Mouse (Mus musculus): ENCODE measurements around the gene Tmem147. TPM values are rescaled to one million over a fixed set of nuclear protein-coding genes. Genes with fewer than 3 reads are reported as not detected.

Gene Tmem147
- polyA plus RNA-seq (2014; fragmentation: Nextera tagmentation; extraction: Ambion mirVana): 168 and 181 TPM in 2 replicates

DNA sequence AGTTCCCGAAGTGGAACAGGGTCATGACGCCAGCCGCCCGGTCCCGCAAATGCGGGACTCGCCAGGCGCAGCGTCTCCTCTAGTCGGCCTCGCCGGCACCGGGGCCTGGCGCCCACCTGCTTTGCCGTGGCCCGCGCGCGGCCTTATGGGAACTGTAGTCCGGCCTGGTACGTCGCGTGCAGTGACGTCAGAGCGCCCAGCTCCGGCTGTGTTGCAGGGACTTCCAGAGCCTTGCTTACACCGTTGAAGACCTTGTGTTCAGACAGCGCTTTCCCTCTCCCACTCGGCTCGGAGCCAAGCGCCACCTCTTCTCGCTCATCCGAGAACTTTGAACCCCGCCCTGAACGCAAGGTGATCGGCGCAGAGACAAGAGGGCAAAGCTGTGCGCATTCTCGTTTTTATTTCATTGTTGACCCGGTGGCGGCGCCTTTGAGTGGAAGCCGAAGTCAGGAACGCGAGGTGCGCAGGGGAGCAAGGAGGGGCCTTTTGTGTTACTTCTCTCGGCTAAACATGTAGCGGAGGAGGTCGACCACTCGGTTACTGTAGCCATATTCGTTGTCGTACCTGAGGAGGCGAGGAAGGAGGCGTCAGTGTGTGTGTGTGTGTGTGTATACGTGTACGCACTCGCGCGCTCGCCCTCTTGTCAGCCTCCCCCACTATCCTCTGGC is at the start of gene Tmem147:
Gene Tmem147, minus strand, starts transcription at position 145 of the 668 bp plus-strand sequence.
- peak within 1 kb of the TSS; percentile 88 for H3K27ac ChIP-seq (ENCODE audit: low read depth, low read length)
- DNase-seq (ENCODE audit: low spot score) (peak; percentile 97), ATAC-seq (replicated peaks; ENCODE audit: low FRiP score) (peak; percentile 97)
- H3K4me2 ChIP-seq: peak within 1 kb of the TSS; percentile 93
- H3K9ac ChIP-seq (ENCODE audit: low read depth, low read length): peak within 1 kb of the TSS; percentile 92
- peak within 1 kb of the TSS; percentile 89 for H3K4me3 ChIP-seq (ENCODE audit: low read depth, low read length)
- no peaks in the 10 kb centered on the region for H3K9me3 ChIP-seq (ENCODE audit: control insufficient read depth, low read length)
- WGBS: under 1% methylated on average over 59 of the region's 60 CpGs
- H3K36me3 ChIP-seq (ENCODE audit: control insufficient read depth, insufficient read depth, low read length): peaks cover 11% of the 10 kb centered on the region; the same call in 1 of the 2 replicates
- no peaks in the 10 kb centered on the region for H3K27me3 ChIP-seq (replicated peaks; ENCODE audit: control insufficient read depth, insufficient read depth, low read length)
- H3K4me1 ChIP-seq (replicated peaks; ENCODE audit: control insufficient read depth, insufficient read depth, low read length): peaks cover 15% of the 10 kb centered on the region

DNA sequence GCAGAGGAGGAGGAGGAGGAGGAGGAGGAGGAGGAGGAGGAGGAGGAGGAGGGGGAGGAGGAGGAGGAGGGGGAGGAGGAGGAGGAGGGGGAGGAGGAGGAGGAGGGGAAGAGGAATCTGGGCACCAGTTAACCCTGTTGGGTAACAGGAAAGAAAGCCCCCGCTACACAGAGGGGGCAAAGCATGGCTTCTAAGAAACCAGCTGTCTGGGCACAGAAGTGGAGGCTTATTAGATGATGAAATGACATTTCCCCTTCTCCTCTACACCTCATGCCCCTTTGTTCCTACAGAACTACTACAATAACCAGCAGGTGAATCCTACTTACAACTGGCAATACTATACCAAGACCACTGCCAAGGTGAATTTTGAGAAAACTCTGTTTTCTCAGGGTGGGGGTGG is 48.6 kb upstream of the Tmem147 start:
- Histone ChIP-seq H3K4me3 (ENCODE audit: low read depth, low read length) (no peak overlapping the region), H3K4me1 (replicated peaks; ENCODE audit: control insufficient read depth, insufficient read depth, low read length) (no peaks in the 10 kb centered on the region), H3K9ac (ENCODE audit: low read depth, low read length) (no peak overlapping the region), H3K4me2 (no peak overlapping the region), H3K9me3 (ENCODE audit: control insufficient read depth, low read length) (no peaks in the 10 kb centered on the region), H3K27me3 (replicated peaks; ENCODE audit: control insufficient read depth, insufficient read depth, low read length) (no peaks in the 10 kb centered on the region), H3K27ac (ENCODE audit: low read depth, low read length) (no peak overlapping the region), H3K36me3 (ENCODE audit: control insufficient read depth, insufficient read depth, low read length) (no peaks in the 10 kb centered on the region)
- WGBS: 60% methylated on average over 1 of the region's 1 CpGs
- DNase-seq (ENCODE audit: low spot score) (no peak), ATAC-seq (replicated peaks; ENCODE audit: low FRiP score) (no peak)

DNA sequence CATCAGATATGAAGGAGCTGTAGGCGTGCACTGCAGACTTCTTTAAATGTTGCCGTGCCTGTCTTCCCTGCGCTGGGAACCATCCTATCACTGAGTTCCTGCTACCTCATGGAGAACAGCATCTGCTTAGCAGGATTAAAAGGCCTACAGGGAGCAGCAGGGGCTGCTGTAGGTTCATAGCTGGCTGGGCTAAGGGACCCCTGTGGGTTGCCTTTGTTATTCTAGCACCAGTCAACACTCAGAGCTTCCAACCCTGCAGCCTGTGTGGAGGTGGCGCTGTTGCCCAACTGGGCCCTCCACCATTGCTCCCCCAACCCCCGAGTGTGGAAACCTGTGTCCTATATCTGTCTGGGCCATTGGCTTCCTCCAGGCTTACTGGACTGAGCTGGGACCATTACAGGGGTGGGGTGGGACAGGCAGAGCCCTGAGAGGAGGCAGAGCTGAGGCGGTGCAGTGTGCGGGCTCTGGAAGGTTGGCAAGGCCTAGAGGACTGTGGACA is 47.8 kb upstream of the Tmem147 start:
- Histone ChIP-seq H3K4me1 (replicated peaks; ENCODE audit: control insufficient read depth, insufficient read depth, low read length) (no peaks in the 10 kb centered on the region), H3K27me3 (replicated peaks; ENCODE audit: control insufficient read depth, insufficient read depth, low read length) (no peaks in the 10 kb centered on the region), H3K36me3 (ENCODE audit: control insufficient read depth, insufficient read depth, low read length) (no peaks in the 10 kb centered on the region), H3K9ac (ENCODE audit: low read depth, low read length) (no peak overlapping the region), H3K27ac (ENCODE audit: low read depth, low read length) (no peak overlapping the region), H3K9me3 (ENCODE audit: control insufficient read depth, low read length) (no peaks in the 10 kb centered on the region), H3K4me3 (ENCODE audit: low read depth, low read length) (no peak overlapping the region), H3K4me2 (no peak overlapping the region)
- DNase-seq (ENCODE audit: low spot score) (no peak), ATAC-seq (replicated peaks; ENCODE audit: low FRiP score) (no peak)
- WGBS: 58% methylated on average over 7 of the region's 7 CpGs

DNA sequence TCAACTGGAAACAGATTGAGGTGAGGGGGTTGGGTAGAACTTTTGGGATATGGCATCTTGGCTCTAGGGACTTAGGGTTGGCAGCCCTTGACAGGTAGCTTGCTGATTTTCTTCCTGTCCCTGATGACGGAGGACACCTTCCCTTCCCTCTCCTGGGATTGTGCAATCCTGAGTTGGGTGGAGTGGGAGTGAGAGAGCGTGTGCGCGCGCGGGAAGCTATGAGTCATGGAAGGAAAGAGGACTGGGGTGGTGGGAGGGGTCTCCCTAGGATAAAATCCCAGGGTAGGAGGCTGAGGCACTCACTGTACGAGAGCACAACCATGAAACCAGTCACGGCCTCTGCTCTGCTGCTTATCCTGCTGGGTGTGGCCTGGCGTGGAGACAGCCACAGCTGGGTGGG is 46.8 kb upstream of the Tmem147 start:
- WGBS: 78% methylated on average over 9 of the region's 9 CpGs
- Histone ChIP-seq H3K27ac (ENCODE audit: low read depth, low read length) (no peak overlapping the region), H3K9ac (ENCODE audit: low read depth, low read length) (no peak overlapping the region), H3K27me3 (replicated peaks; ENCODE audit: control insufficient read depth, insufficient read depth, low read length) (no peaks in the 10 kb centered on the region), H3K4me1 (replicated peaks; ENCODE audit: control insufficient read depth, insufficient read depth, low read length) (no peaks in the 10 kb centered on the region), H3K4me3 (ENCODE audit: low read depth, low read length) (no peak overlapping the region), H3K36me3 (ENCODE audit: control insufficient read depth, insufficient read depth, low read length) (no peaks in the 10 kb centered on the region), H3K9me3 (ENCODE audit: control insufficient read depth, low read length) (no peaks in the 10 kb centered on the region; the same call in 1 of the 2 replicates), H3K4me2 (no peak overlapping the region)
- ATAC-seq (replicated peaks; ENCODE audit: low FRiP score) (no peak), DNase-seq (ENCODE audit: low spot score) (no peak)

DNA sequence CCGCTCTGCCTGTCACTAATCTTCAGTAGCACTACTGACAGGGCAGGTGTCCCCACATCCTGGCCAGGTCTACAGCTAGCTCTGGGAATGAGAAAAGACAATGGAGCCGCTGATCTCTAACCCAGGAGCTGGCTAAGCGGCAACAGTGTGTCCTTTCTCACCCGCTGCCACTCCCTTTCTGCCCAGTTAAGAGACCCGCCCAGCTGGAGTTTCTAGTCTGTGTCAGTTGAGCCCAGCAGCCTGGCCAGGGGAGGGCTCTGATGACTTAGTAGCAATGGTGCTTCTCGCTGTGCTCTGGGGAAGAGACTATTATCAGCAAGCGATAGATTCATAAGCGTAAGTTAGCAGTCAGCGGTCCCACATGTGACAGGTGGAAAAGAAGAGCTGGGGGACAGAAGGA is 39.9 kb upstream of the Tmem147 start:
- Histone ChIP-seq H3K9me3 (ENCODE audit: control insufficient read depth, low read length) (no peaks in the 10 kb centered on the region; the same call in 1 of the 2 replicates), H3K4me1 (replicated peaks; ENCODE audit: control insufficient read depth, insufficient read depth, low read length) (no peaks in the 10 kb centered on the region), H3K4me3 (ENCODE audit: low read depth, low read length) (no peak overlapping the region), H3K27me3 (replicated peaks; ENCODE audit: control insufficient read depth, insufficient read depth, low read length) (peaks cover 13% of the 10 kb centered on the region), H3K36me3 (ENCODE audit: control insufficient read depth, insufficient read depth, low read length) (no peaks in the 10 kb centered on the region), H3K27ac (ENCODE audit: low read depth, low read length) (no peak overlapping the region), H3K4me2 (no peak overlapping the region), H3K9ac (ENCODE audit: low read depth, low read length) (no peak overlapping the region)
- ATAC-seq (replicated peaks; ENCODE audit: low FRiP score): no peak
- WGBS: 32% methylated on average over 9 of the region's 9 CpGs
- DNase-seq (ENCODE audit: low spot score): no peak

DNA sequence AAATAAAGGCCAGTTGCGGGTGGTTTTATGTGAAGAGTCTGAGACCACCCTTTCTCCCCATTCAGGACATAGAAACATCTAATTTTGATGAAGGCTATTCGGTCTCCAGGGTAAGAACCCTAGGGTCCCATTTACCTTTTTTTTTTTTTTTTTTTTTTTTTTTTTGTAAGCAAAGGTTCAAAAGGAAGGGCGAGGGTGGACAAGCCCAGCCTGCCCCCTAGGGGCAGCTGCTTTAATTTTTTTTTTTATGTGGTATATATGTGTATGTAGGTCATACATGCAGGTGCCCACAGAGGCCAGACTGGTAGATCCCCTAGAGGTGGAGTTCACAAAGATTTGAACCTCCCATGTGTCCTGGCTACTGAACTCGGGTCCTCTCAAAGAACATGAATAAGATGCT is 37.1 kb upstream of the Tmem147 start:
- Histone ChIP-seq H3K9me3 (ENCODE audit: control insufficient read depth, low read length) (no peaks in the 10 kb centered on the region; the same call in 1 of the 2 replicates), H3K36me3 (ENCODE audit: control insufficient read depth, insufficient read depth, low read length) (no peaks in the 10 kb centered on the region), H3K9ac (ENCODE audit: low read depth, low read length) (no peak overlapping the region), H3K4me1 (replicated peaks; ENCODE audit: control insufficient read depth, insufficient read depth, low read length) (peaks cover 6% of the 10 kb centered on the region), H3K4me3 (ENCODE audit: low read depth, low read length) (no peak overlapping the region), H3K4me2 (no peak overlapping the region), H3K27ac (ENCODE audit: low read depth, low read length) (no peak overlapping the region), H3K27me3 (replicated peaks; ENCODE audit: control insufficient read depth, insufficient read depth, low read length) (peaks cover 16% of the 10 kb centered on the region)
- 75% methylated on average over 4 of the region's 4 CpGs for WGBS
- no peak for ATAC-seq (replicated peaks; ENCODE audit: low FRiP score)
- DNase-seq (ENCODE audit: low spot score): no peak

DNA sequence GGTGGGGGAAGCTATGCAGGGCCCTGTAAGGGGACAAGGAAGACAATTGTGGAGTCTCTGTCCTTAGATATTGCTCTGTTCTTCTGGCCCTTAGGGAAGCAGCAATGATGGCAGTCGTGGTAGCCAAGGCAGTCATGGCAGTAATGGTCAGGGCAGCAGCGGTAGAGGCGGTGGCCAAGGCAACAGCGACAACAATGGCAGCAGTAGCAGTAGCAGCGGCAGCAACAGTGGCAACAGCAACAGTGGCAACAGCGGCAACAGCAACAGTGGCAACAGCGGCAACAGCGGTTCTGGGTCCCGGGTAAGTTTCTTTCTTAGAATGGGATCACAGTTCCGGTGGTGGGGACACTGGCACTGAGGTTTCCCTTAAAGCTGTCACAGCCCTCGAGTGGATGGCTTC is 35.8 kb upstream of the Tmem147 start:
- H3K4me2 ChIP-seq: no peak overlapping the region
- ATAC-seq (replicated peaks; ENCODE audit: low FRiP score): no peak
- no peak overlapping the region for H3K27ac ChIP-seq (ENCODE audit: low read depth, low read length)
- DNase-seq (ENCODE audit: low spot score): no peak
- H3K9me3 ChIP-seq (ENCODE audit: control insufficient read depth, low read length): no peaks in the 10 kb centered on the region
- peaks cover 16% of the 10 kb centered on the region for H3K27me3 ChIP-seq (replicated peaks; ENCODE audit: control insufficient read depth, insufficient read depth, low read length)
- H3K36me3 ChIP-seq (ENCODE audit: control insufficient read depth, insufficient read depth, low read length): no peaks in the 10 kb centered on the region
- H3K9ac ChIP-seq (ENCODE audit: low read depth, low read length): no peak overlapping the region
- WGBS: 32% methylated on average over 11 of the region's 11 CpGs
- H3K4me1 ChIP-seq (replicated peaks; ENCODE audit: control insufficient read depth, insufficient read depth, low read length): peaks cover 6% of the 10 kb centered on the region
- no peak overlapping the region for H3K4me3 ChIP-seq (ENCODE audit: low read depth, low read length)

DNA sequence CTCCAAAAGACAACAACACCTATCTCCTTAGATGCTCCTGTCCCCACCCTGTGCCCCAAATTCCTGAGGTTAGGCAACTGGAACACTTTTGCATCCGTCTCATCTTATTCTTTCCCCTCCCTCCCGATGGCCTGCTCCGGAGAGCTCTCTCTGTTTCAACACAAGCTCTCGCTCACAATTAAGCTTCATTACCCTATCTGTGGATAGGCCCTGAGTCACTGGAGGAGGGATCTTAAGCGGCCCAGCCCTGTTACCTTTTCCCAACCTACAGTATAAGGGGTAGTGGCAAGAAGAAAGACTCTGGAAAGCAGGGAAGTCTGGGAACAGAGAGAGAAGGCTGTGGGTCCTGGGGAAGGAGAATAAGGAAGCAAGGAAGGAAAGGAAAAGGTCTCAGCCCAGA is 34.1 kb upstream of the Tmem147 start, which contains the start of gene Dmkn:
Gene Dmkn, plus strand, starts transcription at position 301 of the 400 bp plus-strand sequence.
- no peak for ATAC-seq (replicated peaks; ENCODE audit: low FRiP score)
- no peak within 1 kb of the TSS for H3K27ac ChIP-seq (ENCODE audit: low read depth, low read length)

More for the DNA sequence above, 34.1 kb upstream of the Tmem147 start, which contains the start of gene Dmkn:
- no peaks in the 10 kb centered on the region for H3K9me3 ChIP-seq (ENCODE audit: control insufficient read depth, low read length)
- peaks cover 13% of the 10 kb centered on the region for H3K27me3 ChIP-seq (replicated peaks; ENCODE audit: control insufficient read depth, insufficient read depth, low read length)
- no peak for DNase-seq (ENCODE audit: low spot score)
- no peak within 1 kb of the TSS for H3K9ac ChIP-seq (ENCODE audit: low read depth, low read length)
- H3K4me3 ChIP-seq (ENCODE audit: low read depth, low read length): no peak within 1 kb of the TSS
- WGBS: 47% methylated on average over 5 of the region's 5 CpGs
- H3K36me3 ChIP-seq (ENCODE audit: control insufficient read depth, insufficient read depth, low read length): no peaks in the 10 kb centered on the region
- H3K4me1 ChIP-seq (replicated peaks; ENCODE audit: control insufficient read depth, insufficient read depth, low read length): peaks cover 6% of the 10 kb centered on the region
- H3K4me2 ChIP-seq: no peak within 1 kb of the TSS
